Comparison of ENCODE assay signal across 8 mouse cellular contexts in the genomic region with DNA sequence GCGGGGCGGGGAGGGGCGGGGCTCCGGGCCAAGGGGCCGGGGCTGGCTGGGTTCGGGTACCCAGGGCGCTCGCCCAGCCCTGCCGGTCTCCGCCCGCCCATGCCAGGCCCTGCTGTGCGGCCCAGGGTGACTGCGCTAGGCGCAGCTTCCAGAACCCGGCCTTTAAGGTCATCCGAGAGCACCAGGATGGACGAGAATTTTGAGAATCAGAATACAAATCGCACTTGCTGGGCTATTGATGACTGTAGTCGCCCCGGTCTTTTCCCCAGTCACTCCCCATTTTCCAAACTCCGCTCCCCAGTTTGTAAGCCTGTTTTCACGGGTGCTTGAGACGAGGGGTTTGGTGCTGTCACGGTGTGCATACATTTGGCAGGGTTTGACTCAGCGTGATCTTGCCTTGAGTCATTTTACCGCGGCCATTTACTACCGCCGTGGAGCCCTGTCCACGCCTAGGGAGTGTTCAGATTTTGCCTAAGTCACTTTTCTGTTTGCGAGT. TPM values are rescaled to one million over a fixed set of nuclear protein-coding genes. Genes with fewer than 3 reads are reported as not detected.
A peak's percentile ranks its signal among the peaks of the same experiment; 100 is the strongest.
DNase-seq lines count a peak whose midpoint lies in the region; ATAC-seq and TF ChIP-seq lines count a peak whose summit lies in the region.

No protein-coding gene starts in this region.

- no peaks in the 10 kb centered on the region for H3K27me3 ChIP-seq in cerebellum, adult 2 months (ENCODE audit: control insufficient read depth, insufficient read depth, low read length)
- H3K27me3 ChIP-seq in forebrain, embryonic 15.5 days: no peaks in the 10 kb centered on the region
- no peaks in the 10 kb centered on the region for H3K27me3 ChIP-seq in liver, embryonic 14.5 days (ENCODE audit: control insufficient read depth, insufficient read depth, low read length)

- peaks cover 25% of the 10 kb centered on the region for H3K36me3 ChIP-seq in forebrain, embryonic 15.5 days
- peaks cover 17% of the 10 kb centered on the region for H3K36me3 ChIP-seq in liver, embryonic 14.5 days (replicated peaks; ENCODE audit: control insufficient read depth, insufficient read depth, low read depth)

- peak overlapping the region; percentile 84 for H3K9ac ChIP-seq in forebrain, embryonic 15.5 days (replicated peaks)
- H3K9ac ChIP-seq in liver, embryonic 14.5 days (replicated peaks): peak overlapping the region; percentile 65

- H3K4me1 ChIP-seq in cerebellum, adult 2 months (ENCODE audit: control insufficient read depth, insufficient read depth, low read length): no peaks in the 10 kb centered on the region; the same call in 1 of the 2 replicates
- H3K4me1 ChIP-seq in forebrain, embryonic 15.5 days: peaks cover 12% of the 10 kb centered on the region
- peaks cover 3 to 5% of the 10 kb centered on the region in 2 experiments; a peak in 3 of 4 replicates for H3K4me1 ChIP-seq in liver, embryonic 14.5 days (replicated peaks; ENCODE audit: control insufficient read depth in 2 of 2, insufficient read depth in 2 of 2, low read length in 1 of 2)

- no peak for TF ChIP-seq CTCF in cerebellum, adult 2 months (IDR thresholded peaks at IDR 0.05; ENCODE audit: borderline replicate concordance, insufficient read depth, low read depth, low read length)
- no peak for TF ChIP-seq CTCF in liver, embryonic 14.5 days (IDR thresholded peaks at IDR 0.05; ENCODE audit: low read depth)

- no peak for DNase-seq in cerebellum, adult 2 months
- DNase-seq in cerebellum, postnatal 10 days: no peak
- peak; percentile 42 to 46 for DNase-seq in right cerebral cortex, postnatal 10 days (ENCODE audit: low spot score in 2 of 2)
- no peak for DNase-seq in right cerebral cortex, postnatal 4 days
- DNase-seq in liver, embryonic 14.5 days (ENCODE audit: low read depth in 3 of 3, low spot score in 3 of 3): peak; percentile 7 to 22 (median 9)
- no peak for DNase-seq in ovary, adult 18-20 months (ENCODE audit: low spot score)
- DNase-seq in layer of hippocampus, postnatal 25 days (ENCODE audit: extremely low spot score in 1 of 2, low spot score in 1 of 2): no peak

- no peaks in the 10 kb centered on the region for H3K9me3 ChIP-seq in forebrain, embryonic 15.5 days
- H3K9me3 ChIP-seq in liver, embryonic 14.5 days (ENCODE audit: control insufficient read depth, low read length): no peaks in the 10 kb centered on the region

- peak overlapping the region; percentile 100 for H3K4me3 ChIP-seq in cerebellum, adult 2 months (replicated peaks; ENCODE audit: insufficient read depth, low read depth, low read length)
- H3K4me3 ChIP-seq in forebrain, embryonic 15.5 days: peak overlapping the region; percentile 79
- peak overlapping the region; percentile 88 to 96 for H3K4me3 ChIP-seq in liver, embryonic 14.5 days (ENCODE audit: insufficient read depth in 1 of 2, low read depth in 2 of 2, low read length in 2 of 2)

- TF ChIP-seq POLR2A in cerebellum, adult 2 months (IDR thresholded peaks at IDR 0.05; ENCODE audit: borderline replicate concordance, insufficient read depth, low read length): no peak

- peak overlapping the region; percentile 22; the same call in 1 of the 2 replicates for H3K27ac ChIP-seq in cerebellum, adult 2 months (ENCODE audit: insufficient read depth, low read length)
- peak overlapping the region; percentile 82 for H3K27ac ChIP-seq in forebrain, embryonic 15.5 days (replicated peaks)
- H3K27ac ChIP-seq in liver, embryonic 14.5 days: peak overlapping the region; percentile 46

- H3K4me2 ChIP-seq in forebrain, embryonic 15.5 days (replicated peaks): peak overlapping the region; percentile 58
- peak overlapping the region; percentile 83 for H3K4me2 ChIP-seq in liver, embryonic 14.5 days (ENCODE audit: low read depth)

- no peak for TF ChIP-seq EP300 in liver, embryonic 14.5 days (IDR thresholded peaks at IDR 0.05; ENCODE audit: low read depth)

- ATAC-seq in forebrain, embryonic 15.5 days (replicated peaks): peak; percentile 92
- peak; percentile 92 for ATAC-seq in liver, embryonic 14.5 days (ENCODE audit: insufficient read depth)

- 1% methylated on average over 29 of the region's 31 CpGs for WGBS in cerebellum, adult 2 months
- WGBS in forebrain, embryonic 15.5 days: under 1% methylated on average over 27 of the region's 31 CpGs
- under 1% methylated on average over 31 of the region's 31 CpGs for WGBS in liver, embryonic 14.5 days (ENCODE audit: insufficient replicate concordance)

RNA-seq across cellular contexts. Expression of gene Cldnd1, which starts 0.5 kb away (rescaled TPM):
- 134 and 137 TPM in 2 replicates for polyA plus RNA-seq in cerebellum, adult 2 months (2012; rRNA removed)
- 109 and 112 TPM in 2 replicates for polyA plus RNA-seq in forebrain, embryonic 15.5 days (2015; fragmentation: Nextera tagmentation; extraction: Ambion mirVana)
- polyA plus RNA-seq in liver, embryonic 14.5 days (2012; rRNA removed): 14.1 and 15.4 TPM in 2 replicates
- polyA plus RNA-seq in liver, embryonic 14.5 days (2014; fragmentation: Nextera tagmentation; extraction: Ambion mirVana): 30.0 and 31.5 TPM in 2 replicates
- 100 to 1,000 TPM in 1 of 2 experiments, 10 to 100 TPM in 1; 82.0 to 100 TPM for total RNA-seq in layer of hippocampus, postnatal 25 days (2021)

RNA-seq across cellular contexts. Expression of gene Gpr15, which starts 9.4 kb away (rescaled TPM):
- polyA plus RNA-seq in cerebellum, adult 2 months (2012; rRNA removed): 0.06 TPM in 1 of 2 replicates, not detected in the other
- 0.23 TPM in 1 of 2 replicates, not detected in the other for polyA plus RNA-seq in forebrain, embryonic 15.5 days (2015; fragmentation: Nextera tagmentation; extraction: Ambion mirVana)
- 0.02 and 0.07 TPM in 2 replicates for polyA plus RNA-seq in liver, embryonic 14.5 days (2012; rRNA removed)
- polyA plus RNA-seq in liver, embryonic 14.5 days (2014; fragmentation: Nextera tagmentation; extraction: Ambion mirVana): 0.08 and 0.14 TPM in 2 replicates
- total RNA-seq in layer of hippocampus, postnatal 25 days (2021): not detected

RNA-seq across cellular contexts. Expression of gene Olfr172, which starts 34.8 kb away (rescaled TPM):
- polyA plus RNA-seq in cerebellum, adult 2 months (2012; rRNA removed): not detected in 2 replicates
- not detected in 2 replicates for polyA plus RNA-seq in forebrain, embryonic 15.5 days (2015; fragmentation: Nextera tagmentation; extraction: Ambion mirVana)
- not detected in 2 replicates for polyA plus RNA-seq in liver, embryonic 14.5 days (2012; rRNA removed)
- not detected in 2 replicates for polyA plus RNA-seq in liver, embryonic 14.5 days (2014; fragmentation: Nextera tagmentation; extraction: Ambion mirVana)
- not detected for total RNA-seq in layer of hippocampus, postnatal 25 days (2021)

RNA-seq across cellular contexts. Expression of gene Cpox, which starts 58.1 kb away (rescaled TPM):
- 40.9 and 44.4 TPM in 2 replicates for polyA plus RNA-seq in cerebellum, adult 2 months (2012; rRNA removed)
- polyA plus RNA-seq in forebrain, embryonic 15.5 days (2015; fragmentation: Nextera tagmentation; extraction: Ambion mirVana): 12.2 and 13.1 TPM in 2 replicates
- polyA plus RNA-seq in liver, embryonic 14.5 days (2012; rRNA removed): 207 and 272 TPM in 2 replicates
- polyA plus RNA-seq in liver, embryonic 14.5 days (2014; fragmentation: Nextera tagmentation; extraction: Ambion mirVana): 326 and 386 TPM in 2 replicates
- total RNA-seq in layer of hippocampus, postnatal 25 days (2021): 10 to 100 TPM; 52.1 to 53.7 TPM

Comparison
In these comparisons a context has a peak if more than half of its experiments do, and no peak if none do; other contexts are left out.
1. DNase-seq: peak in right cerebral cortex, postnatal 10 days (2 of 2) and liver, embryonic 14.5 days (3 of 3); none in cerebellum, adult 2 months (0 of 2), cerebellum, postnatal 10 days (0 of 2), right cerebral cortex, postnatal 4 days (single experiment), ovary, adult 18-20 months (single experiment) and layer of hippocampus, postnatal 25 days (0 of 2).
2. H3K27ac ChIP-seq: peak in every context shown above with its lines; median percentile 82 in forebrain, embryonic 15.5 days; 46 in liver, embryonic 14.5 days; 22 in cerebellum, adult 2 months.
3. Peak in every context shown above with its lines, with median percentiles within 50 percentile points of each other: H3K4me3 ChIP-seq.